Mouse (Mus musculus): ENCODE results near the gene Chp2.
"Not testable (repeated sequence)": the region's sequence is repeated elsewhere in the genome, so short reads cannot be mapped to it uniquely, and the experiment has no call there.

Gene Chp2

GRCm38 (mm10) chr7:122242260-122242659, 23.0 kb downstream of the Chp2 start:
- no peak for DNase-seq (ENCODE audit: low read depth, low spot score)

GRCm38 (mm10) chr7:122242744-122243143, 23.4 kb downstream of the Chp2 start:
- DNase-seq (ENCODE audit: low read depth, low spot score) = not testable (repeated sequence)

- DNase-seq (ENCODE audit: low read depth, low spot score) = no peak
Observed at GRCm38 (mm10) chr7:122244166-122244565, 24.9 kb downstream of the Chp2 start.

- DNase-seq (ENCODE audit: low read depth, low spot score) = no peak
Observed at GRCm38 (mm10) chr7:122244584-122244983, 25.3 kb downstream of the Chp2 start.

GRCm38 (mm10) chr7:122245976-122246375, 26.7 kb downstream of the Chp2 start:
- no peak for DNase-seq (ENCODE audit: low read depth, low spot score)

- no peak for DNase-seq (ENCODE audit: low read depth, low spot score)
Observed at GRCm38 (mm10) chr7:122247254-122247864, 28.1 kb downstream of the Chp2 start.

GRCm38 (mm10) chr7:122249321-122249821, 30.1 kb downstream of the Chp2 start:
- DNase-seq (ENCODE audit: low read depth, low spot score) = peak; percentile 80

- DNase-seq (ENCODE audit: low read depth, low spot score) = peak; percentile 83
Observed at GRCm38 (mm10) chr7:122251197-122252011, 32.1 kb downstream of the Chp2 start.

GRCm38 (mm10) chr7:122256722-122257121, 37.4 kb downstream of the Chp2 start:
- no peak for DNase-seq (ENCODE audit: low read depth, low spot score)

GRCm38 (mm10) chr7:122258521-122258920, 39.2 kb downstream of the Chp2 start:
- no peak for DNase-seq (ENCODE audit: low read depth, low spot score)

GRCm38 (mm10) chr7:122260055-122260602, 40.8 kb downstream of the Chp2 start:
- no peak for DNase-seq (ENCODE audit: low read depth, low spot score)

- DNase-seq (ENCODE audit: low read depth, low spot score) = no peak
Observed at GRCm38 (mm10) chr7:122268983-122269486, 49.7 kb downstream of the Chp2 start.

GRCm38 (mm10) chr7:122272334-122272733, 53.0 kb downstream of the Chp2 start:
- DNase-seq (ENCODE audit: low read depth, low spot score) = no peak

Measured in telencephalon, adult 2 months (tissue).